Mouse (Mus musculus): Measurements from ENCODE around the gene Krt36.

Krt36 gene

GRCm38 (mm10) chr11:100105576-100106122 lies at the start of gene Krt36:
Krt36 (minus strand) TSS chr11:100105626.
- no peak for DNase-seq (ENCODE audit: low spot score)

GRCm38 (mm10) chr11:100148615-100149330 lies 43.3 kb upstream of the Krt36 start, which contains the start of gene Krt19:
Krt19 (minus strand) TSS chr11:100148665.
- DNase-seq (ENCODE audit: low spot score): no peak

GRCm38 (mm10) chr11:100147566-100148353 lies 42.3 kb upstream of the Krt36 start:
- DNase-seq (ENCODE audit: low spot score): no peak

GRCm38 (mm10) chr11:100145858-100146560 lies 40.6 kb upstream of the Krt36 start:
- DNase-seq (ENCODE audit: low spot score): peak; percentile 87

- peak; percentile 66 for DNase-seq (ENCODE audit: low spot score)
Measured at GRCm38 (mm10) chr11:100145104-100145503, 39.7 kb upstream of the Krt36 start.

GRCm38 (mm10) chr11:100140966-100141365 lies 35.5 kb upstream of the Krt36 start:
- DNase-seq (ENCODE audit: low spot score): peak; percentile 61

- peak; percentile 45 for DNase-seq (ENCODE audit: low spot score)
Measured at GRCm38 (mm10) chr11:100139391-100139790, 34.0 kb upstream of the Krt36 start.

- peak; percentile 56 for DNase-seq (ENCODE audit: low spot score)
Measured at GRCm38 (mm10) chr11:100138809-100139208, 33.4 kb upstream of the Krt36 start.

- no peak for DNase-seq (ENCODE audit: low spot score)
Measured at GRCm38 (mm10) chr11:100137693-100138092, 32.3 kb upstream of the Krt36 start.

GRCm38 (mm10) chr11:100136559-100136958 lies 31.1 kb upstream of the Krt36 start:
- peak; percentile 72 for DNase-seq (ENCODE audit: low spot score)

GRCm38 (mm10) chr11:100135731-100136130 lies 30.3 kb upstream of the Krt36 start, which contains the start of gene Krt15:
Krt15 (minus strand) TSS chr11:100135928.
- peak; percentile 57 for DNase-seq (ENCODE audit: low spot score)

GRCm38 (mm10) chr11:100124901-100125300 lies 19.5 kb upstream of the Krt36 start:
- DNase-seq (ENCODE audit: low spot score): no peak

GRCm38 (mm10) chr11:100121466-100121865 lies 16.0 kb upstream of the Krt36 start, which contains the start of gene Krt13:
Krt13 (minus strand) TSS chr11:100121566.
- DNase-seq (ENCODE audit: low spot score): no peak

- DNase-seq (ENCODE audit: low spot score): no peak
Measured at GRCm38 (mm10) chr11:100120331-100120730, 14.9 kb upstream of the Krt36 start.

GRCm38 (mm10) chr11:100113742-100114029 lies 8.3 kb upstream of the Krt36 start:
- peak; percentile 54 for DNase-seq (ENCODE audit: low spot score)

- DNase-seq (ENCODE audit: low spot score): no peak
Measured at GRCm38 (mm10) chr11:100112935-100113741, 7.7 kb upstream of the Krt36 start.

GRCm38 (mm10) chr11:100102693-100103429 lies 2.6 kb downstream of the Krt36 start:
- DNase-seq (ENCODE audit: low spot score): no peak

GRCm38 (mm10) chr11:100100391-100100790 lies 5.0 kb downstream of the Krt36 start:
- DNase-seq (ENCODE audit: low spot score): peak; percentile 27

GRCm38 (mm10) chr11:100097819-100098218 lies 7.6 kb downstream of the Krt36 start:
- no peak for DNase-seq (ENCODE audit: low spot score)

GRCm38 (mm10) chr11:100096141-100096540 lies 9.3 kb downstream of the Krt36 start, which contains the start of gene Krt35:
Krt35 (minus strand) TSS chr11:100096241.
- no peak for DNase-seq (ENCODE audit: low spot score)

Data from urinary bladder, postnatal 14 days (tissue).